Mouse (Mus musculus) hindbrain, embryonic 11.5 days (tissue): ENCODE results near the gene Gpx5. TPM values are rescaled to one million over a fixed set of nuclear protein-coding genes. Genes with fewer than 3 reads are reported as not detected.
"Not testable (repeated sequence)": the region's sequence is repeated elsewhere in the genome, so short reads cannot be mapped to it uniquely, and the experiment has no call there.

Source experiments
- ATAC-seq: fragments of 200-750 bp; cut with Nextera tagmentation; 2 replicates; pipeline ENCODE4 v1.8.0; 2017; ENCODE audit warnings: mild to moderate bottlenecking, moderate TSS enrichment, moderate library complexity; ENCODE audit not compliant: low FRiP score
- DNase-seq: peaks from one replicate; pipeline ENCODE4 v3.0.0-alpha.2; 2015; ENCODE audit warnings: low spot score
- H3K27ac ChIP-seq: fragments of 300-500 bp; sonication (generic); 2 replicates; pipeline ENCODE4 v1.5.1; 2014; ENCODE audit warnings: mild to moderate bottlenecking, low read depth, low read length
- H3K27me3 ChIP-seq: fragments of 300-500 bp; sonication (generic); 2 replicates; pipeline ENCODE4 v1.6.1; 2014; ENCODE audit warnings: mild to moderate bottlenecking, low read length, moderate library complexity, mixed read lengths; ENCODE audit not compliant: control insufficient read depth, insufficient read depth
- H3K36me3 ChIP-seq: fragments of 300-500 bp; sonication (generic); 2 replicates; pipeline ENCODE4 v1.6.1; 2014; ENCODE audit warnings: mild to moderate bottlenecking, low read length, moderate library complexity, mixed read lengths; ENCODE audit not compliant: control insufficient read depth, insufficient read depth
- H3K4me1 ChIP-seq: fragments of 300-500 bp; sonication (generic); replicated peaks from 2 replicates; pipeline ENCODE4 v1.6.1; 2014; ENCODE audit warnings: low read length, mixed read lengths; ENCODE audit not compliant: control insufficient read depth, insufficient read depth
- H3K4me2 ChIP-seq: fragments of 300-500 bp; sonication (generic); replicated peaks from 2 replicates; pipeline ENCODE4 v1.6.1; 2014; ENCODE audit warnings: mild to moderate bottlenecking, low read depth, low read length
- H3K4me3 ChIP-seq: fragments of 300-500 bp; sonication (generic); 2 replicates; pipeline ENCODE4 v1.5.1; 2014; ENCODE audit warnings: low read depth, low read length
- H3K9ac ChIP-seq: fragments of 300-500 bp; sonication (generic); 2 replicates; pipeline ENCODE4 v1.6.1; 2014; ENCODE audit warnings: low read depth, low read length
- H3K9me3 ChIP-seq: fragments of 300-500 bp; sonication (generic); 2 replicates; pipeline ENCODE4 v1.6.1; 2016; ENCODE audit warnings: low read length; ENCODE audit not compliant: control insufficient read depth
- WGBS: fragments of 180-500 bp; shearing (Covaris S2); extraction: QIAGEN DNeasy Blood & Tissue Kit; methylation state at CpG from one replicate; pipeline ENCODE4 v1.1.7; 2014; 5-methylcytosine and 5-hydroxymethylcytosine counted together
- polyA plus RNA-seq: library from polyadenylated mRNA; unstranded; fragments of >200 nt; fragmentation: Nextera tagmentation; extraction: Ambion mirVana; gene quantifications from 2 replicates; pipeline ENCODE4 v1.2.1, GENCODE M21; 2014

Gene Gpx5
- polyA plus RNA-seq, 1 experiment from 2014 or later = not detected

- Histone ChIP-seq H3K4me3 (no peak overlapping the region), H3K27me3 (peaks cover 6% of the 10 kb centered on the region; the same call in 1 of the 2 replicates), H3K9ac (no peak overlapping the region), H3K9me3 (no peaks in the 10 kb centered on the region), H3K4me2 (no peak overlapping the region), H3K27ac (no peak overlapping the region), H3K36me3 (no peaks in the 10 kb centered on the region), H3K4me1 (no peaks in the 10 kb centered on the region)
- no peak for DNase-seq
- WGBS = 71% methylated on average over 2 of the region's 2 CpGs
- ATAC-seq = no peak
Measured at GRCm38 (mm10) chr13:21246276-21246675, 46.3 kb downstream of the Gpx5 start.

DNA sequence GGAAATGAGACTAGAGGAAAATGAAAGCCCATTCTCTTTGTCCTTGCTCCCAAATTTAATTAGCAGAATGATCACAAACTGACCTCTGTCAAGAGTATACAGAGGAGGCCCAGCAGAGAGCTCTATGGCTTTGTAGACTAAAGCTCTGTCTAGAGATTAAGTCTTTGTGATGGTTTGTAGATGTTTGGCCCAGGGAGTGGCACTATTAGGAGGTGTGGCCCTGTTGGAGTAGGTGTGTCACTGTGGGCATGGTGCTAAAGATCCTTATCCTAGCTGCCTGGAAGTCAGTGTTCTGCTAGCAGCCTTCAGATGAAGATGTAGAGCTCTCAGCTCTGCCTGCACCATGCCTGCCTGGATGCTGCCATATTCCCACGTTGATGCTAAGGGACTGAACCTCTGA, 47.6 kb downstream of the Gpx5 start:
- not testable (repeated sequence) for H3K36me3 ChIP-seq, H3K9me3 ChIP-seq, H3K27ac ChIP-seq, DNase-seq, H3K4me1 ChIP-seq, H3K4me2 ChIP-seq, H3K9ac ChIP-seq, H3K4me3 ChIP-seq, ATAC-seq, H3K27me3 ChIP-seq
- 39% methylated on average over 1 of the region's 1 CpGs for WGBS

DNA sequence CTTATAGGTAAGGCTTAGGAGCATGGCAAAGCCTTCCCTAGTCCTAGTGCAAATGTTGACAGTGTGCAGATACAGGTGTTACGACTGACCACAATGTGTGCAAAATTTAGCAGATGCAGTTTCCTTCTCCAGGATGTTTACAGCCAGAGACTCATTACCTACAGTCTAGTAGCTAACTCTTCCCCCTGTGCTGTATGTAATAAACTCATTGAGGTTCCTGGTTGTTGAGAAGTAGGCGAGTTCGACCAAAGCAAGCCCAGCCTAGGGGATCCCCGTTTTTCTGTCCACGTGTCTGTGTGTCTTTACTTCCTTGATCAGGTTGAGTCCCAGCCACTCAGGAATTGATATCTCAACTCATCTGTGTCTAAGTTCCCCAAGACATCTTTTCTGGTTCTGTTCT, 48.4 kb downstream of the Gpx5 start:
- no peak for DNase-seq
- no peak overlapping the region for H3K4me2 ChIP-seq
- H3K9me3 ChIP-seq = no peaks in the 10 kb centered on the region
- WGBS = 83% methylated on average over 5 of the region's 5 CpGs
- no peak overlapping the region for H3K27ac ChIP-seq
- peaks cover 6% of the 10 kb centered on the region; the same call in 1 of the 2 replicates for H3K27me3 ChIP-seq
- no peak for ATAC-seq
- H3K36me3 ChIP-seq = no peaks in the 10 kb centered on the region
- H3K9ac ChIP-seq = no peak overlapping the region
- H3K4me3 ChIP-seq = no peak overlapping the region
- no peaks in the 10 kb centered on the region for H3K4me1 ChIP-seq

GRCm38 (mm10) chr13:21243196-21243595, 49.3 kb downstream of the Gpx5 start:
- no peaks in the 10 kb centered on the region for H3K4me1 ChIP-seq
- 25% methylated on average over 13 of the region's 13 CpGs for WGBS
- H3K27me3 ChIP-seq = peaks cover 6% of the 10 kb centered on the region; the same call in 1 of the 2 replicates
- H3K27ac ChIP-seq = no peak overlapping the region
- H3K9me3 ChIP-seq = no peaks in the 10 kb centered on the region
- H3K9ac ChIP-seq = no peak overlapping the region
- peak overlapping the region; percentile 8; the same call in 1 of the 2 replicates for H3K4me3 ChIP-seq
- no peak for ATAC-seq
- DNase-seq = no peak
- peak overlapping the region; percentile 15; the same call in 1 of the 2 replicates for H3K4me2 ChIP-seq
- H3K36me3 ChIP-seq = no peaks in the 10 kb centered on the region

DNA sequence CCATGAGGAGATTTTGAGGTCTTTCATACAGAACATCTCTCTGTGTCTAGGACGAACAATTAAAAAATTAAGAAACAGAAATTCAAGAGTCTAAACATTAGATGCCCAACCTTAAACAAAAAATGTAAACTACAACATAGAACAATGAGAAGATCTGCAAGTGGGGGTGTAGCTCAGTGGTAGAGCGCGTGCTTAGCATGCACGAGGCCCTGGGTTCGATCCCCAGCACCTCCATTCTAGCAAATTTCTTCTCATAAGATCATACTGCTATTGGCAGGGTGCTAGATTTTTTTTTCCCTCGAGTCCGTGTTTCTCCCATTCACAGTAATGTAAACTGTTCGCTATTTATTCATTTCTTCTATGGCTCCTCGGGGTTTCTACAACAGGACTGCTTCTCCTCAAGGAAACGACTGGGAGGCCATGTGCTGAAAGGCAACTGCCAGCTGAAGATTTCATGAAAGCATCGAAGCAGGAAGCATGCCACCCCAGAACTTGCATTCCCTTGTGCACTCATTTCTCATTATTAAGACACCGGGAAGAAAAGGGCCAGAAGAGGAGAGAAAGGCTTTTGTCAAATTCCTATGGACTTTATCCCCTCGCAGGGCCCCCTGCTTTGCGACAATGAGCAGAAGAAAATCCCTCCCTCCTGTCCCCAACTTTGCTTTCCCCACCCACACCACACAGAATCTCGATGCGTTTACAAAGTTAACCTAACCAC, 50.0 kb downstream of the Gpx5 start:
- ATAC-seq = no peak
- H3K4me1 ChIP-seq = no peaks in the 10 kb centered on the region
- no peaks in the 10 kb centered on the region for H3K9me3 ChIP-seq
- peaks cover 6% of the 10 kb centered on the region; the same call in 1 of the 2 replicates for H3K27me3 ChIP-seq
- DNase-seq = peak; percentile 55
- WGBS = 5% methylated on average over 16 of the region's 16 CpGs
- no peak overlapping the region for H3K9ac ChIP-seq
- H3K4me3 ChIP-seq = peak overlapping the region; percentile 8; the same call in 1 of the 2 replicates
- peak overlapping the region; percentile 15; the same call in 1 of the 2 replicates for H3K4me2 ChIP-seq
- no peak overlapping the region for H3K27ac ChIP-seq
- H3K36me3 ChIP-seq = no peaks in the 10 kb centered on the region

- H3K9ac ChIP-seq = no peak overlapping the region
- H3K4me3 ChIP-seq = no peak overlapping the region
- WGBS = 8% methylated on average over 7 of the region's 7 CpGs
- H3K27me3 ChIP-seq = peaks cover 6% of the 10 kb centered on the region; the same call in 1 of the 2 replicates
- no peaks in the 10 kb centered on the region for H3K9me3 ChIP-seq
- ATAC-seq (no peak), DNase-seq (peak; percentile 56)
- H3K4me2 ChIP-seq = no peak overlapping the region
- H3K36me3 ChIP-seq = no peaks in the 10 kb centered on the region
- H3K4me1 ChIP-seq = no peaks in the 10 kb centered on the region
- H3K27ac ChIP-seq = no peak overlapping the region
Measured at GRCm38 (mm10) chr13:21240788-21241187, 51.7 kb downstream of the Gpx5 start.

- Histone ChIP-seq H3K9ac (no peak overlapping the region), H3K27ac (no peak overlapping the region), H3K9me3 (no peaks in the 10 kb centered on the region), H3K4me3 (no peak overlapping the region), H3K36me3 (no peaks in the 10 kb centered on the region), H3K27me3 (no peaks in the 10 kb centered on the region), H3K4me2 (no peak overlapping the region), H3K4me1 (no peaks in the 10 kb centered on the region)
- no peak for DNase-seq
- 73% methylated on average over 6 of the region's 6 CpGs for WGBS
- no peak for ATAC-seq
Measured at GRCm38 (mm10) chr13:21237161-21237560, 55.4 kb downstream of the Gpx5 start.

DNA sequence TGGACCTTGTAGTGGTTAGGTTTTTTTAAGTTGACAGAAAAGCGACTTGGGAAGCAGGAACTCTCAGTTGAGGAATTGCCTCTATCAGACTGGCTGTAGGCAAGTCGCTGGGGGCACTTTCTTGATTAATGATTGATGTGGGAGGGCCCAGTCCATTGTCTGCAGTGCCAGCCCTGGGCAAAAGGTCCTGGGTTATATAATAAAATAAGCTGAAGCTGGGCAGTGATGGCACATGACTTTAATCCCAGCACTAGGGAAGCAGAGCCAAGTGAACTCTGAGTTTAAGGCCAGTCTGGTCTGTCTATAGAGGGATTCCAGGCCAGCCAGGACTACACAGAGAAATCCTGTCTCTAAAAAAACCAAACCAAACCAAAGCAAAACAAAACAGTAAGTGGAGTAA, 55.8 kb downstream of the Gpx5 start:
- no peak for ATAC-seq
- H3K36me3 ChIP-seq = no peaks in the 10 kb centered on the region

More for the DNA sequence above, 55.8 kb downstream of the Gpx5 start:
- no peak overlapping the region for H3K4me2 ChIP-seq
- 62% methylated on average over 2 of the region's 2 CpGs for WGBS
- no peak overlapping the region for H3K4me3 ChIP-seq
- no peaks in the 10 kb centered on the region for H3K4me1 ChIP-seq
- no peak overlapping the region for H3K27ac ChIP-seq
- no peak overlapping the region for H3K9ac ChIP-seq
- no peaks in the 10 kb centered on the region for H3K27me3 ChIP-seq
- no peaks in the 10 kb centered on the region for H3K9me3 ChIP-seq
- DNase-seq = no peak
